Mouse (Mus musculus): ENCODE results near the gene Cox10.

Cox10 gene

GRCm38 (mm10) chr11:63913936-63914335, 165.3 kb downstream of the Cox10 start:
- DNase-seq (ENCODE audit: low read depth): no peak
